Mouse (Mus musculus) WW6 (cell line): Measurements from ENCODE around the gene Gabra3.

Experiments used
- DNase-seq: peaks from one replicate; pipeline ENCODE4 v3.0.0-alpha.2; 2013; ENCODE audit warnings: low read depth, low spot score

The Gabra3 gene

DNA sequence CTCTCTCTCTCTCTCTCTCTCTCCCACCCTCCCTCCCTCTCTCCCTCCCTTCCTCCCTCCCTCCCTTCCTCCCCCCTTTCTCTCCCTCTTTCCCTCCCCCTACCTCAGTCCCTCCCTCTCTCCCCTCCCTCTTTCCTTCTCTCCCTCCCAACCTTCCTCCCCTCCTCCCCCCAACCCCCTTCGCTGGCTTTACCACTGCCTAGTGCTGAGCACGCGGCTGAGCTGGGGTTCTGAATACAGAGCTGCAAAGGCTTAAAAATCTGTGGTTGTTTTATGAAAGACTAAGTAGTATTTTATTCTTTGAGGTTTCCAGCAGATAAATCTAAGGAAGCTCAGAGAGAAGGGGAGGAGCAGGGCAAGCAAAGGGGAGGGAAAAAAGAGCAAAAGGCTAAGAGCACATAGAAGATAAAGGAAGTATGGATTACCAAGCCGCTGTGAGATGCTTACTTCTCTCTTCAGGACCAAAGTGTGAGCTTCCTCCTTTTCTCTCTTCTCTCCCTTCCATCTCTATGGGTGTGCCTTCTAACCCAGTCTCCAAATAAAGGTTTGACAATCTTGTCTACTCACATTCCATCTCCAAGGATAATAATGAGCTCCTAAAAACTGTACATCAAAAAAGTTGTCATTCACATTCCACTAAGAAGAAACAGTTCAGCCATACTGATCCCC lies at the start of gene Gabra3:
Gene Gabra3 (minus strand): TSS at position 619 of the 669 bp plus-strand sequence.
- no peak for DNase-seq

DNA sequence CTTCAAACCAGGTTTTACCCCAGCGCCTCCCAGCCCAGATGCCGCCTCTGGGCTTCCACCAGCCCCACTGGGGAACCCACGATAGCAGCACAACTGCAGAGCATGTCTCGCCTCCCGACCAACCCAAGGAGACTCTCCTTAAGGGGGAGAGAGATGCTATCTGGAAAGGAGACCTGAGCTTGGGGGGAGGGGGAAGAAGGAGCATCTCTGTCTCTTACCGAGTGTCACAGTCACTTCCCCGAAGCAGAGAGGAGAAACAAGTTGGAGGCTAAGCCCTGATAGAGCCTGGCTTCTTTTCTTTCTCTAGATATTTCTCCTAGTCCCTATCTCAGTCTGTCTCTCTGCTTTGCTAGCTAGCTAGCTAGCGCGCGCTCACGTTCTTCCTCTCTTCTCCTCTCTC lies 859 bp downstream of the Gabra3 start:
- no peak for DNase-seq

- no peak for DNase-seq
Measured at GRCm38 (mm10) chrX:72655381-72655780, 1.3 kb downstream of the Gabra3 start.

DNA sequence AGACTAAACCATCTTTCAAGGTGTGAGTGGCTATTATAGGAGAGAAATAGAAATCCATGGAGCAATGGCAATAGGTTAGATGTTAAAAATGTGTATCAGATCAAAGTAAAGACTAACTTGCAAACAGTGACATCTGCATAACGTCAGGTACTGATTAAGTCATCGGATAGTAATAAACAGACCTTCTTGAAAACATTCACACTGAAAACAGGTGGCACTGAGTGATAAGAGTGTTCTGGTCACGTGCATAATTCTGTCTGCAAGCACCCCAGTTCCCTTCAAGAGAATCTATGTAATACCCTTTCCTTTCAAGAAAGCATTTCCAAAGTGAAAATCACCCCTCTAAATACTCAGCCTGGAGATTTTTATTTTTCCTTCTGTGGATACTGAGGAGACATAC lies 6.0 kb downstream of the Gabra3 start:
- no peak for DNase-seq

- DNase-seq: no peak
Measured at GRCm38 (mm10) chrX:72644691-72645090, 12.0 kb downstream of the Gabra3 start.

DNA sequence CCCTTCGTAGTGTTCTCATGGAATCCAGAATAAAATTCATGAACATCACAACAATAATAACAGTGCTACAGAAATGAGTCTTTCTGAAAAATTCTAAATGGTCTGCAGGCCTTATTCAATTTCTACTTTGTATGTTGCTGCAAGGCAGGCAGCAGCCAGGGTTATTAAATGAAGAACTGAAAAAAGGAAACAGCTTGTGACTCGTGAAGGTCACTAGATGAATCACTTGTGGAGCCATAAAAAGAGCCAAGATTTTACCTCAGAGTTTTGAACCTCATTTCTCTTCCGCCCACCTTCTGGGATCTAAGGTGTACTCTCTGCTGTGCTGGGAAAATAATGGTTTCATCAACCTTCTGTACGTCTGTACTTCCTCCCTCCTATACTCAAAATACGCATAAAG lies 159.4 kb downstream of the Gabra3 start:
- DNase-seq: no peak

DNA sequence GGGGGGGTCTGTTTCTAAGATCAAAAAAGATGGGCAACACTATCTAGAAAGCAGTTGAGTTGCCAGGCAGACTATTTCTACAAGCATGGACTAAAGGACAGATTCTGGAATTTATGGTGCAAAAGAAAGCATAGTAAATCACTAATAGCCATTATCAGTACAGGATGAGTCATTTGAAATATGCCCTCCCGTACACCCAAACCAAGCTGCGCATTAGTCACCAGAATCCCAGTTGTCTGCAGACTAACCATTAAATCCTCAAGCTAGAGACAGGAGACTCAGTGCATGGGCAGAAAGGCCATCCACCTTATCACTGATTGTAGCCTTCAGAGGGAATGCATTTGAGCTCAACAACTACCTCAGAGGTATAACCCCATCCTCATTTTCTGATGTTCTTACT lies 166.8 kb downstream of the Gabra3 start:
- no peak for DNase-seq

GRCm38 (mm10) chrX:72386758-72387157 lies 269.9 kb downstream of the Gabra3 start, which contains the start of gene Magea10:
Magea10 (minus strand) TSS chrX:72386858.
- no peak for DNase-seq
